In the genomic region with DNA sequence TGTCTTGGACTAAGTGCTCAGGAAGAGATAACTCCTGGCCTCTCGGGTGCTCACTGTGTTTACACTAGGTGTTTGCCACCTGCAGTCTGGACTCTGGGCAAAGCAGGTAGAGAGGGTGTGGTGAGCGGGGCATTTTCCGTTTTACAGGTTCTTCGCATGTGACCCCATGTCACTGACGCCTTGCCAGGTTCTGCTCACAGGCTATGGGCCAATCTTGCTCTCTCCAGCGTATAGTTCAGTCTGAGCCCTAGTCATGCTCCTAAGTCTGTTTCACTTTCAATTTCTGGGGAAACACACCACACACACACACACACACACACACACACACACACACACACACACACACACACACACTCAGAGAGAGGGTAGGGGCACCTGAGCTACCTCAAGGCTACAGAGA, we compare ENCODE assay signal across 17 mouse cellular contexts.
DNase-seq lines count a peak whose midpoint lies in the region; ATAC-seq lines count a peak whose summit lies in the region.
"Had no signal": no experiment of that assay in that cellular context is flagged by ENCODE, and none has a peak within 500 bp of the region (broad histone marks: within the 10 kb centered on the region; RNA-seq: fewer than 3 reads in every experiment).

No protein-coding gene starts in this region.

- H3K4me2 ChIP-seq in lung, embryonic 16.5 days (ENCODE audit: low read depth, low read length), result no peak overlapping the region
- H3K4me2 ChIP-seq in stomach, embryonic 16.5 days (ENCODE audit: low read depth, low read length), result 0 out of 2 replicates have a peak overlapping the region, but pooled peaks have one; percentile 6
- no peak overlapping the region for H3K4me2 ChIP-seq in midbrain, embryonic 13.5 days (replicated peaks)
- H3K4me2 ChIP-seq: embryonic facial prominence, embryonic 12.5 days; heart, embryonic 13.5 days; hindbrain, embryonic 13.5 days; liver, embryonic 15.5 days; midbrain, embryonic 12.5 days; neural tube, embryonic 13.5 days had no signal

- peak overlapping the region; percentile 47; the same call in 1 of the 2 replicates for H3K27ac ChIP-seq in heart, embryonic 10.5 days
- peak overlapping the region; percentile 63; the same call in 1 of the 2 replicates for H3K27ac ChIP-seq in lung, embryonic 16.5 days (ENCODE audit: low read length)
- H3K27ac ChIP-seq in stomach, embryonic 16.5 days (ENCODE audit: low read length), result peak overlapping the region; percentile 59
- H3K27ac ChIP-seq in midbrain, embryonic 13.5 days, result no peak overlapping the region
- H3K27ac ChIP-seq: embryonic facial prominence, embryonic 12.5 days; heart, embryonic 13.5 days; hindbrain, embryonic 13.5 days; liver, embryonic 15.5 days; midbrain, embryonic 12.5 days; neural tube, embryonic 13.5 days had no signal

- peaks cover 69% of the 10 kb centered on the region for H3K4me1 ChIP-seq in heart, embryonic 10.5 days
- H3K4me1 ChIP-seq in lung, embryonic 16.5 days (replicated peaks; ENCODE audit: control insufficient read depth, insufficient read depth, low read length), result peaks cover 55% of the 10 kb centered on the region
- peaks cover 49% of the 10 kb centered on the region for H3K4me1 ChIP-seq in stomach, embryonic 16.5 days (ENCODE audit: control insufficient read depth, insufficient read depth, low read length)
- peaks cover 60% of the 10 kb centered on the region for H3K4me1 ChIP-seq in midbrain, embryonic 13.5 days (replicated peaks)

- intact Hi-C loops in heart, postnatal 36 days (cut with DNase I), result no loop called here

- 71% methylated on average over 6 of the region's 6 CpGs for WGBS in heart, embryonic 10.5 days
- 48% methylated on average over 6 of the region's 6 CpGs for WGBS in lung, embryonic 16.5 days
- WGBS in stomach, embryonic 16.5 days, result 71% methylated on average over 6 of the region's 6 CpGs
- 93% methylated on average over 6 of the region's 6 CpGs for WGBS in midbrain, embryonic 13.5 days

- no peaks in the 10 kb centered on the region for H3K36me3 ChIP-seq in heart, embryonic 10.5 days
- no peaks in the 10 kb centered on the region for H3K36me3 ChIP-seq in lung, embryonic 16.5 days (ENCODE audit: control insufficient read depth, insufficient read depth, low read length)
- no peaks in the 10 kb centered on the region for H3K36me3 ChIP-seq in stomach, embryonic 16.5 days (ENCODE audit: control insufficient read depth, insufficient read depth, low read length)
- no peaks in the 10 kb centered on the region for H3K36me3 ChIP-seq in midbrain, embryonic 13.5 days
- H3K36me3 ChIP-seq: embryonic facial prominence, embryonic 12.5 days; heart, embryonic 13.5 days; hindbrain, embryonic 13.5 days; liver, embryonic 15.5 days; midbrain, embryonic 12.5 days; neural tube, embryonic 13.5 days had no signal

- ATAC-seq in lung, embryonic 16.5 days (ENCODE audit: low read depth), result no peak
- ATAC-seq in stomach, embryonic 16.5 days (ENCODE audit: insufficient read depth, low FRiP score), result no peak
- no peak for ATAC-seq in midbrain, embryonic 13.5 days

- DNase-seq in heart, embryonic 10.5 days (ENCODE audit: low spot score), result no peak
- DNase-seq in heart, adult 11 months, result no peak
- peak; percentile 62 for DNase-seq in urinary bladder, postnatal 14 days (ENCODE audit: low spot score)
- no peak for DNase-seq in urinary bladder, postnatal 10 days (ENCODE audit: low spot score)
- DNase-seq in heart, postnatal 36 days, result no peak
- DNase-seq: cerebellum, adult 9-11 months; gastrocnemius, postnatal 10 days; kidney, adult 9 months had no signal

- H3K9ac ChIP-seq in lung, embryonic 16.5 days (ENCODE audit: low read length), result no peak overlapping the region
- no peak overlapping the region for H3K9ac ChIP-seq in stomach, embryonic 16.5 days (ENCODE audit: low read length)
- H3K9ac ChIP-seq in midbrain, embryonic 13.5 days (replicated peaks), result no peak overlapping the region
- H3K9ac ChIP-seq: embryonic facial prominence, embryonic 12.5 days; heart, embryonic 13.5 days; hindbrain, embryonic 13.5 days; liver, embryonic 15.5 days; midbrain, embryonic 12.5 days; neural tube, embryonic 13.5 days had no signal

- no peaks in the 10 kb centered on the region for H3K27me3 ChIP-seq in heart, embryonic 10.5 days (ENCODE audit: insufficient read depth, poor library complexity, severe bottlenecking)
- H3K27me3 ChIP-seq in lung, embryonic 16.5 days (ENCODE audit: control insufficient read depth, insufficient read depth, low read depth, low read length), result no peaks in the 10 kb centered on the region
- H3K27me3 ChIP-seq in stomach, embryonic 16.5 days (ENCODE audit: control insufficient read depth, insufficient read depth, low read length), result no peaks in the 10 kb centered on the region
- peaks cover 6% of the 10 kb centered on the region; the same call in 1 of the 2 replicates for H3K27me3 ChIP-seq in midbrain, embryonic 13.5 days
- H3K27me3 ChIP-seq: embryonic facial prominence, embryonic 12.5 days; heart, embryonic 13.5 days; neural tube, embryonic 13.5 days had no signal

- no peak overlapping the region for H3K4me3 ChIP-seq in heart, embryonic 10.5 days
- H3K4me3 ChIP-seq in lung, embryonic 16.5 days (ENCODE audit: low read length), result no peak overlapping the region
- no peak overlapping the region for H3K4me3 ChIP-seq in stomach, embryonic 16.5 days (replicated peaks; ENCODE audit: low read length)
- no peak overlapping the region for H3K4me3 ChIP-seq in midbrain, embryonic 13.5 days (replicated peaks)
- H3K4me3 ChIP-seq: embryonic facial prominence, embryonic 12.5 days; heart, embryonic 13.5 days; hindbrain, embryonic 13.5 days; liver, embryonic 15.5 days; midbrain, embryonic 12.5 days; neural tube, embryonic 13.5 days had no signal

- no peaks in the 10 kb centered on the region for H3K9me3 ChIP-seq in heart, embryonic 10.5 days
- H3K9me3 ChIP-seq in lung, embryonic 16.5 days (ENCODE audit: control insufficient read depth, low read length), result no peaks in the 10 kb centered on the region
- H3K9me3 ChIP-seq in stomach, embryonic 16.5 days (replicated peaks; ENCODE audit: control insufficient read depth, low read length), result no peaks in the 10 kb centered on the region
- H3K9me3 ChIP-seq in midbrain, embryonic 13.5 days, result no peaks in the 10 kb centered on the region
- H3K9me3 ChIP-seq: embryonic facial prominence, embryonic 12.5 days; heart, embryonic 13.5 days; hindbrain, embryonic 13.5 days; liver, embryonic 15.5 days; midbrain, embryonic 12.5 days; neural tube, embryonic 13.5 days had no signal
